In the genomic region with DNA sequence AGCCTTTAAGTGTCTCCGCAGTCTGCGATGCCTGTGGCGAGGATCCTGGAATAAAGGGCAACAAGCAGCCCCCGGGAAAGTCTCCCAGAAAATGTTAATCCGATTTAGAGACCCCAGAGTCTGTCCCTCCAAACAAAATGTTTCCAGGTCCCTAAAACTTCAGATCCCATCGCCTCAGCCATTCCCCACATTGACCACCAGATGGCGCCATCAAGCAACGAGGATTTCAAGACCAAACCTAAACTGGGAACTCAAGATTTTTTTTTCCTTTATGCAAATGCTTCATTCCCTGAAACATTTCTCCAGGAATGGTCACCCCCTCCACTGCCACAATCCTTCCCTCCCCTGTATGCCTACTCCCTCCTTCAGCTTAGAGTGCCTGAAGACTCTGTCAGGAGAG, we compare ENCODE assay signal across 8 mouse cellular contexts. TPM values are rescaled to one million over a fixed set of nuclear protein-coding genes. Genes with fewer than 3 reads are reported as not detected.
A peak's percentile ranks its signal among the peaks of the same experiment; 100 is the strongest.
DNase-seq lines count a peak whose midpoint lies in the region; ATAC-seq lines count a peak whose summit lies in the region.

TSS of gene C1rb (plus strand) at position 269 of the 400 bp plus-strand sequence.

- H3K4me3 ChIP-seq in forebrain, embryonic 12.5 days (replicated peaks): no peak within 1 kb of the TSS
- H3K4me3 ChIP-seq in forebrain, embryonic 16.5 days (replicated peaks; ENCODE audit: low read length): no peak within 1 kb of the TSS
- no peak within 1 kb of the TSS for H3K4me3 ChIP-seq in hindbrain, embryonic 13.5 days
- no peak within 1 kb of the TSS for H3K4me3 ChIP-seq in midbrain, embryonic 11.5 days (ENCODE audit: low read depth, low read length)

- no peaks in the 10 kb centered on the region for H3K9me3 ChIP-seq in forebrain, embryonic 12.5 days
- no peaks in the 10 kb centered on the region for H3K9me3 ChIP-seq in forebrain, embryonic 16.5 days (ENCODE audit: control insufficient read depth, low read length)
- no peaks in the 10 kb centered on the region for H3K9me3 ChIP-seq in hindbrain, embryonic 13.5 days
- H3K9me3 ChIP-seq in midbrain, embryonic 11.5 days (ENCODE audit: control insufficient read depth, low read length): no peaks in the 10 kb centered on the region

- no peaks in the 10 kb centered on the region for H3K27me3 ChIP-seq in forebrain, embryonic 12.5 days
- no peaks in the 10 kb centered on the region for H3K27me3 ChIP-seq in forebrain, embryonic 16.5 days (replicated peaks; ENCODE audit: control insufficient read depth, insufficient read depth, low read length)
- H3K27me3 ChIP-seq in hindbrain, embryonic 13.5 days: no peaks in the 10 kb centered on the region
- no peaks in the 10 kb centered on the region for H3K27me3 ChIP-seq in midbrain, embryonic 11.5 days (ENCODE audit: control insufficient read depth, insufficient read depth, low read length)

- 0 out of 2 replicates have a peak within 1 kb of the TSS, but pooled peaks have one; percentile 19 for H3K4me2 ChIP-seq in forebrain, embryonic 12.5 days
- no peak within 1 kb of the TSS for H3K4me2 ChIP-seq in forebrain, embryonic 16.5 days (ENCODE audit: low read length)
- peak within 1 kb of the TSS; percentile 15; the same call in 1 of the 2 replicates for H3K4me2 ChIP-seq in hindbrain, embryonic 13.5 days
- no peak within 1 kb of the TSS for H3K4me2 ChIP-seq in midbrain, embryonic 11.5 days

- no peak within 1 kb of the TSS for H3K9ac ChIP-seq in forebrain, embryonic 12.5 days
- H3K9ac ChIP-seq in forebrain, embryonic 16.5 days (replicated peaks; ENCODE audit: low read depth, low read length): no peak within 1 kb of the TSS
- no peak within 1 kb of the TSS for H3K9ac ChIP-seq in hindbrain, embryonic 13.5 days
- no peak within 1 kb of the TSS for H3K9ac ChIP-seq in midbrain, embryonic 11.5 days (ENCODE audit: low read length)

- no peaks in the 10 kb centered on the region for H3K4me1 ChIP-seq in forebrain, embryonic 12.5 days
- H3K4me1 ChIP-seq in forebrain, embryonic 16.5 days (replicated peaks; ENCODE audit: control insufficient read depth, insufficient read depth, low read length): no peaks in the 10 kb centered on the region
- H3K4me1 ChIP-seq in hindbrain, embryonic 13.5 days (replicated peaks): no peaks in the 10 kb centered on the region
- H3K4me1 ChIP-seq in midbrain, embryonic 11.5 days (ENCODE audit: control insufficient read depth, insufficient read depth, low read length): no peaks in the 10 kb centered on the region

- no peak within 1 kb of the TSS for H3K27ac ChIP-seq in forebrain, embryonic 12.5 days
- H3K27ac ChIP-seq in forebrain, embryonic 16.5 days (ENCODE audit: low read length): no peak within 1 kb of the TSS
- H3K27ac ChIP-seq in hindbrain, embryonic 13.5 days: no peak within 1 kb of the TSS
- H3K27ac ChIP-seq in midbrain, embryonic 11.5 days (ENCODE audit: low read depth, low read length): no peak within 1 kb of the TSS

- 2% methylated on average over 8 of the region's 8 CpGs for WGBS in forebrain, embryonic 12.5 days
- 1% methylated on average over 8 of the region's 8 CpGs for WGBS in forebrain, embryonic 16.5 days
- WGBS in hindbrain, embryonic 13.5 days: 6% methylated on average over 8 of the region's 8 CpGs
- WGBS in midbrain, embryonic 11.5 days: 5% methylated on average over 8 of the region's 8 CpGs

- peak; percentile 58 for DNase-seq in c-Kit-positive CD71-positive TER-119-negative erythroid progenitor cells, embryonic 14.5 days (ENCODE audit: low read depth)
- peak; percentile 22 to 82 for DNase-seq in frontal cortex, adult 2 months (ENCODE audit: extremely low spot score in 1 of 2, low spot score in 1 of 2)
- peak; percentile 27 for DNase-seq in left cerebral cortex, adult 11 months (ENCODE audit: low spot score)
- peak; percentile 93 for DNase-seq in midbrain, embryonic 11.5 days (ENCODE audit: low spot score, missing footprints)
- peak; percentile 44 to 72 for DNase-seq in spleen, postnatal 10 days (ENCODE audit: low spot score in 2 of 2)

- no peaks in the 10 kb centered on the region for H3K36me3 ChIP-seq in forebrain, embryonic 12.5 days (replicated peaks)
- no peaks in the 10 kb centered on the region for H3K36me3 ChIP-seq in forebrain, embryonic 16.5 days (ENCODE audit: control insufficient read depth, insufficient read depth)
- no peaks in the 10 kb centered on the region for H3K36me3 ChIP-seq in hindbrain, embryonic 13.5 days
- H3K36me3 ChIP-seq in midbrain, embryonic 11.5 days (ENCODE audit: control insufficient read depth, insufficient read depth, low read length): no peaks in the 10 kb centered on the region

- no peak for ATAC-seq in forebrain, embryonic 12.5 days (ENCODE audit: low FRiP score)
- no peak for ATAC-seq in forebrain, embryonic 16.5 days
- ATAC-seq in hindbrain, embryonic 13.5 days (ENCODE audit: low FRiP score): no peak
- ATAC-seq in midbrain, embryonic 11.5 days (ENCODE audit: low FRiP score): peak; percentile 46; the same call in 1 of the 2 replicates

RNA-seq across cellular contexts. Expression of gene C1rb, which starts in this region (rescaled TPM):
- polyA plus RNA-seq in forebrain, embryonic 12.5 days (2016; fragmentation: Nextera tagmentation; extraction: Ambion mirVana): not detected in 2 replicates
- not detected in 2 replicates for polyA plus RNA-seq in forebrain, embryonic 16.5 days (2015; fragmentation: Nextera tagmentation; extraction: Ambion mirVana)
- not detected in 2 replicates for polyA plus RNA-seq in frontal cortex, adult 2 months (2012; rRNA removed)
- polyA plus RNA-seq in hindbrain, embryonic 13.5 days (2015; fragmentation: Nextera tagmentation; extraction: Ambion mirVana): not detected in 2 replicates
- polyA plus RNA-seq in midbrain, embryonic 11.5 days (2014; fragmentation: Nextera tagmentation; extraction: Ambion mirVana): not detected in 2 replicates

Comparison
In these comparisons a context has a peak if more than half of its experiments do, and no peak if none do; other contexts are left out.
1. H3K4me2 ChIP-seq: peak in forebrain, embryonic 12.5 days (single experiment) and hindbrain, embryonic 13.5 days (single experiment); none in forebrain, embryonic 16.5 days (single experiment) and midbrain, embryonic 11.5 days (single experiment).
2. Peak in DNase-seq in frontal cortex, adult 2 months; RNA of the gene not detected or under 1 TPM.
3. Peak in DNase-seq and ATAC-seq in midbrain, embryonic 11.5 days; RNA of the gene not detected or under 1 TPM.
4. DNase-seq: peak in every context shown above with its lines; median percentile 93 in midbrain, embryonic 11.5 days; 58 in c-Kit-positive CD71-positive TER-119-negative erythroid progenitor cells, embryonic 14.5 days; 58 in spleen, postnatal 10 days; 52 in frontal cortex, adult 2 months; 27 in left cerebral cortex, adult 11 months.